Mouse (Mus musculus) cerebellum, adult 9-11 months (tissue): ENCODE measurements around the gene Cyp11a1.

Experiments used
- DNase-seq: peaks from one replicate; pipeline ENCODE4 v3.0.0; 2022

Gene Cyp11a1

GRCm38 (mm10) chr9:58005753-58006461 lies at the start of gene Cyp11a1:
Gene Cyp11a1, plus strand, starts transcription at chr9:58006411.
- DNase-seq: no peak

- no peak for DNase-seq
Measured at GRCm38 (mm10) chr9:57956838-57957236, 49.4 kb upstream of the Cyp11a1 start.

GRCm38 (mm10) chr9:57958615-57959014 lies 47.6 kb upstream of the Cyp11a1 start:
- no peak for DNase-seq

- no peak for DNase-seq
Measured at GRCm38 (mm10) chr9:57959399-57959798, 46.8 kb upstream of the Cyp11a1 start.

- peak; percentile 36 for DNase-seq
Measured at GRCm38 (mm10) chr9:57959886-57960866, 46.0 kb upstream of the Cyp11a1 start.

- DNase-seq: peak; percentile 16
Measured at GRCm38 (mm10) chr9:57961226-57961625, 45.0 kb upstream of the Cyp11a1 start.

- peak; percentile 23 for DNase-seq
Measured at GRCm38 (mm10) chr9:57961863-57962778, 44.1 kb upstream of the Cyp11a1 start.

- no peak for DNase-seq
Measured at GRCm38 (mm10) chr9:57963249-57963997, 42.8 kb upstream of the Cyp11a1 start.

- DNase-seq: no peak
Measured at GRCm38 (mm10) chr9:57963998-57964395, 42.2 kb upstream of the Cyp11a1 start.

GRCm38 (mm10) chr9:57964528-57965250 lies 41.5 kb upstream of the Cyp11a1 start:
- DNase-seq: no peak

GRCm38 (mm10) chr9:57965281-57966185 lies 40.7 kb upstream of the Cyp11a1 start:
- DNase-seq: no peak

GRCm38 (mm10) chr9:57967237-57967960 lies 38.8 kb upstream of the Cyp11a1 start:
- DNase-seq: peak; percentile 86

GRCm38 (mm10) chr9:57968166-57968771 lies 37.9 kb upstream of the Cyp11a1 start:
- no peak for DNase-seq

- DNase-seq: no peak
Measured at GRCm38 (mm10) chr9:57968783-57969542, 37.2 kb upstream of the Cyp11a1 start.

- DNase-seq: no peak
Measured at GRCm38 (mm10) chr9:57969736-57970495, 36.3 kb upstream of the Cyp11a1 start.

GRCm38 (mm10) chr9:57971413-57971812 lies 34.8 kb upstream of the Cyp11a1 start:
- DNase-seq: no peak

- no peak for DNase-seq
Measured at GRCm38 (mm10) chr9:57972141-57972591, 34.0 kb upstream of the Cyp11a1 start.
